Mouse (Mus musculus) hindbrain, embryonic 15.5 days (tissue): ENCODE data around the gene Birc5. TPM values are rescaled to one million over a fixed set of nuclear protein-coding genes. Genes with fewer than 3 reads are reported as not detected.
"Not testable (repeated sequence)": the region's sequence is repeated elsewhere in the genome, so short reads cannot be mapped to it uniquely, and the experiment has no call there.

ENCODE experiments used
- ATAC-seq: fragments of 200-750 bp; cut with Nextera tagmentation; 2 replicates; pipeline ENCODE4 v1.8.0; 2017; ENCODE audit warnings: low read depth, moderate number of reproducible peaks, moderate TSS enrichment; ENCODE audit not compliant: low FRiP score
- H3K27ac ChIP-seq: fragments of 300-500 bp; sonication (generic); replicated peaks from 2 replicates; pipeline ENCODE4 v1.5.1; 2015; ENCODE audit warnings: mild to moderate bottlenecking, inconsistent platforms
- H3K27me3 ChIP-seq: fragments of 300-500 bp; sonication (generic); 2 replicates; pipeline ENCODE4 v1.6.1; 2015; ENCODE audit warnings: control low read depth, inconsistent platforms
- H3K36me3 ChIP-seq: fragments of 300-500 bp; sonication (generic); 2 replicates; pipeline ENCODE4 v1.6.1; 2015; ENCODE audit warnings: control low read depth, inconsistent platforms
- H3K4me1 ChIP-seq: fragments of 300-500 bp; sonication (generic); replicated peaks from 2 replicates; pipeline ENCODE4 v1.6.1; 2015; ENCODE audit warnings: control low read depth, inconsistent platforms
- H3K4me2 ChIP-seq: fragments of 300-500 bp; sonication (generic); 2 replicates; pipeline ENCODE4 v1.6.1; 2015; ENCODE audit warnings: moderate library complexity, mild to moderate bottlenecking, inconsistent platforms
- H3K4me3 ChIP-seq: fragments of 300-500 bp; sonication (generic); 2 replicates; pipeline ENCODE4 v1.5.1; 2015; ENCODE audit warnings: mild to moderate bottlenecking, inconsistent platforms
- H3K9ac ChIP-seq: fragments of 300-500 bp; sonication (generic); 2 replicates; pipeline ENCODE4 v1.6.1; 2015; ENCODE audit warnings: inconsistent platforms
- H3K9me3 ChIP-seq: fragments of 300-500 bp; sonication (generic); 2 replicates; pipeline ENCODE4 v1.6.1; 2016; ENCODE audit warnings: control low read depth, inconsistent platforms
- WGBS: fragments of 180-500 bp; shearing (Covaris S2); methylation state at CpG from one replicate; pipeline ENCODE4 v1.1.7; 2015; 5-methylcytosine and 5-hydroxymethylcytosine counted together
- polyA plus RNA-seq: library from polyadenylated mRNA; unstranded; fragments of >200 nt; fragmentation: Nextera tagmentation; extraction: Ambion mirVana; gene quantifications from 2 replicates; pipeline ENCODE4 v1.2.1, GENCODE M21; 2015

Birc5 gene
- 41.6 and 47.4 TPM in 2 replicates for polyA plus RNA-seq

DNA sequence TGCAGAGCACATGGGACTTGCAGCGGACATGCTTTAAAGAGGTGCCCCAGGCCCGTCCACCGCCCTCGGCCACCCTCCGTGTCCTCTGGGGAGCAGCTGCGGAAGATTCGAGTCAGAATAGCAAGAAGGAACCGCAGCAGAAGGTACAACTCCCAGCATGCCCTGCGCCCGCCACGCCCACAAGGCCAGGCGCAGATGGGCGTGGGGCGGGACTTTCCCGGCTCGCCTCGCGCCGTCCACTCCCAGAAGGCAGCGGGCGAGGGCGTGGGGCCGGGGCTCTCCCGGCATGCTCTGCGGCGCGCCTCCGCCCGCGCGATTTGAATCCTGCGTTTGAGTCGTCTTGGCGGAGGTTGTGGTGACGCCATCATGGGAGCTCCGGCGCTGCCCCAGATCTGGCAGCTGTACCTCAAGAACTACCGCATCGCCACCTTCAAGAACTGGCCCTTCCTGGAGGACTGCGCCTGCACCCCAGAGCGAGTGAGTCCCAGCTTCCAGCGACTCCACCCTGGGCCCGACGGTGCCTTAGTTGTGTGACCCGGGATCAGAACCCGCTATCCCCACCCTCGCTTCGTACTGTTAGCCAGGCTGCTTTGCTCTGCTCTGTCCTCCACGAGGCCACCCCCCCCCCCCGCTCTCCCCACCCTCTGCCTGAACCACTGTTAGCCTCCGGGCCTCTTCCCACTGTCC is at the start of gene Birc5:
TSS of gene Birc5 (plus strand) at position 267 of the 687 bp plus-strand sequence.
- no peaks in the 10 kb centered on the region for H3K9me3 ChIP-seq
- peak; percentile 95 for ATAC-seq
- peak within 1 kb of the TSS; percentile 98 for H3K27ac ChIP-seq
- H3K4me1 ChIP-seq: peaks cover 18% of the 10 kb centered on the region
- WGBS: under 1% methylated on average over 51 of the region's 51 CpGs
- H3K4me2 ChIP-seq: peak within 1 kb of the TSS; percentile 79
- peak within 1 kb of the TSS; percentile 78 for H3K4me3 ChIP-seq
- H3K27me3 ChIP-seq: no peaks in the 10 kb centered on the region
- no peaks in the 10 kb centered on the region for H3K36me3 ChIP-seq
- H3K9ac ChIP-seq: peak within 1 kb of the TSS; percentile 87

GRCm38 (mm10) chr11:117800038-117800437 is 49.0 kb upstream of the Birc5 start:
- no peak overlapping the region for H3K4me2 ChIP-seq
- H3K27ac ChIP-seq: no peak overlapping the region
- H3K4me1 ChIP-seq: no peaks in the 10 kb centered on the region
- H3K36me3 ChIP-seq: no peaks in the 10 kb centered on the region
- H3K27me3 ChIP-seq: no peaks in the 10 kb centered on the region
- no peak overlapping the region for H3K4me3 ChIP-seq
- no peak for ATAC-seq
- 81% methylated on average over 7 of the region's 7 CpGs for WGBS
- no peak overlapping the region for H3K9ac ChIP-seq
- no peaks in the 10 kb centered on the region for H3K9me3 ChIP-seq

GRCm38 (mm10) chr11:117801650-117802049 is 47.4 kb upstream of the Birc5 start:
- no peak for ATAC-seq
- Histone ChIP-seq H3K36me3 (no peaks in the 10 kb centered on the region), H3K4me1 (no peaks in the 10 kb centered on the region), H3K27me3 (no peaks in the 10 kb centered on the region), H3K4me3 (no peak overlapping the region), H3K27ac (no peak overlapping the region), H3K4me2 (no peak overlapping the region), H3K9ac (no peak overlapping the region), H3K9me3 (no peaks in the 10 kb centered on the region)
- WGBS: 79% methylated on average over 7 of the region's 7 CpGs

DNA sequence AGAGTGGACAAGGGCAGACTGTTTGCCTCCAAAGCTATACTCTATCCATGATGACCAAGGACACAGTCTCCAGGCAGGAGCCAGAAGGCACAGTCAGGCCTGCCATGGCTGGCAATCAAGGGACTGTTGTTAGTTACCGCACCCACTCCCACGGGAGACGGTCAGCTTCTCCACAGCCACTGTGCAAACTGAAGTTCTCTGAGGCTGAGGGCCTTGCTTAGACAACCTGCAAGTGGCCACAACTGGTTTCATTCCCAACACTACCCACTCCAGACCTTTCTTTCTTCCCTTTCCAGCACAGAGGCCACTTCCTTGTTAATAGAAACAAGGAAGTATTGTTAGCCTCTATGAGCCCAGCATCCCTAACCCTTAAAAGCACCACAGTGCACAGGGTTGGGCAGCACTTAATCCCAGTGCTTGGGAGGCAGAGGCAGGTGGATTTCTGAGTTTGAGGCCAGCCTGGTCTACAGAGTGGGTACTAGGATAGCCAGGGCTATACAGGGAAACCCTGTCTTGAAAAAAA is 45.8 kb upstream of the Birc5 start:
- Histone ChIP-seq H3K27ac (no peak overlapping the region), H3K27me3 (0 out of 2 replicates have a peak, but pooled peaks cover under 1% of the 10 kb centered on the region), H3K9ac (no peak overlapping the region), H3K4me3 (no peak overlapping the region), H3K4me1 (no peaks in the 10 kb centered on the region), H3K9me3 (no peaks in the 10 kb centered on the region), H3K36me3 (no peaks in the 10 kb centered on the region), H3K4me2 (no peak overlapping the region)
- 95% methylated on average over 3 of the region's 3 CpGs for WGBS
- ATAC-seq: no peak

GRCm38 (mm10) chr11:117806781-117807180 is 42.3 kb upstream of the Birc5 start:
- no peak for ATAC-seq
- Histone ChIP-seq H3K4me2 (no peak overlapping the region), H3K9me3 (no peaks in the 10 kb centered on the region), H3K4me1 (peaks cover 23% of the 10 kb centered on the region), H3K27ac (no peak overlapping the region), H3K4me3 (no peak overlapping the region), H3K36me3 (no peaks in the 10 kb centered on the region), H3K9ac (no peak overlapping the region), H3K27me3 (peaks cover 21% of the 10 kb centered on the region)
- 96% methylated on average over 6 of the region's 6 CpGs for WGBS

DNA sequence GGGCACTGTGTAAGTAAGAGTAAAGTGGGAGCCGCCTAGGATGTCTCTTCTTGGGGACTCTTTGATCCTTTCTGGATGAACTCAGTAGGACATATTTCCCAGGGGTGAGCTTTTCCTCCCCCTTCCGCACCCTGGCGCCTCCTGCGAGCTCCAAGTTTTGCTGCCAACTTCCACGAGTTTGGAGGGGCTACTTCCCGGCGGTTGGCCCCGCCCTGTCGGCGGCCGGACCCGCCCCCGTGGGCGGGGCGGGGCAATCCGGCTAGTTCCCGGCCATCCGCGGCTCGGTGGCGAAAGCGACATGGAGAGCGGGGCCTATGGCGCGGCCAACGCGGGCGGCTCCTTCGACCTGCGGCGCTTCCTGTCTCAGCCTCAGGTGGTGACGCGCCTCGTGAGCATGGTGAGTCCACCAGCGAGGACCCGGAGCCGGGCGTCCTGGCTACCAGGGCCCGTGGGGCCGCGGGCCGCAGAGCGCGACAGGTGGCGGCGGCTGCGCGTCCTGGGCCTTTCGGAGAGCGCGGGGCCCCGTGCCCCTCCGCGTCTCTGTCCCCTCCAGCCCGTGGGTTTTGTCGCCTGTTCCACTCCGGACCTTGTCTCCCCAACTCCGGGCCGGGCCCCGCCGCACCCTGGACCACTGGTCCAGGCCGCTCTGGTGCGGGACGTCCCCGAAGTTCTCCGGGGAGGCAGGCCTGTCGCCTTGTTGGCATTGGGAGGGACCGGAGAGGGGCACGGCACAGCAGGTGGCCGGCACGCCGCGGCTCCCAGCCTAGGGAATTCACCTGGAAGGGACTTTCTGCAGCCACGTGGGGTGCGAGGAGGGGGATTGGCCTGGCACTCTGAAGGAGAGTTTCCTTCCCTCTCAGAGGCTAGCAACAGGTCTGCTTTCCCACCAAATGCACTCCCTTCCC is 39.4 kb upstream of the Birc5 start, which contains the start of the genes Gm20708 and Syngr2:
TSS of gene Gm20708 (plus strand) at position 262 of the 905 bp plus-strand sequence.
TSS of gene Syngr2 (plus strand) at position 262 of the 905 bp plus-strand sequence.
- peak within 1 kb of the TSS; percentile 93 for H3K4me2 ChIP-seq
- H3K27ac ChIP-seq: no peak within 1 kb of the TSS
- peaks cover 23% of the 10 kb centered on the region for H3K4me1 ChIP-seq
- H3K9me3 ChIP-seq: no peaks in the 10 kb centered on the region
- H3K9ac ChIP-seq: peak within 1 kb of the TSS; percentile 54
- peaks cover 21% of the 10 kb centered on the region for H3K27me3 ChIP-seq
- ATAC-seq: peak; percentile 75
- WGBS: under 1% methylated on average over 71 of the region's 75 CpGs
- H3K36me3 ChIP-seq: no peaks in the 10 kb centered on the region
- peak within 1 kb of the TSS; percentile 68 for H3K4me3 ChIP-seq

GRCm38 (mm10) chr11:117810401-117811046 is 38.5 kb upstream of the Birc5 start:
- H3K9ac ChIP-seq: peak overlapping the region; percentile 54
- H3K4me3 ChIP-seq: peak overlapping the region; percentile 68
- no peaks in the 10 kb centered on the region for H3K9me3 ChIP-seq
- under 1% methylated on average over 21 of the region's 21 CpGs for WGBS
- peaks cover 23% of the 10 kb centered on the region for H3K4me1 ChIP-seq
- no peaks in the 10 kb centered on the region for H3K36me3 ChIP-seq
- peak overlapping the region; percentile 93 for H3K4me2 ChIP-seq
- H3K27me3 ChIP-seq: peaks cover 21% of the 10 kb centered on the region
- no peak overlapping the region for H3K27ac ChIP-seq
- peak; percentile 76 for ATAC-seq

DNA sequence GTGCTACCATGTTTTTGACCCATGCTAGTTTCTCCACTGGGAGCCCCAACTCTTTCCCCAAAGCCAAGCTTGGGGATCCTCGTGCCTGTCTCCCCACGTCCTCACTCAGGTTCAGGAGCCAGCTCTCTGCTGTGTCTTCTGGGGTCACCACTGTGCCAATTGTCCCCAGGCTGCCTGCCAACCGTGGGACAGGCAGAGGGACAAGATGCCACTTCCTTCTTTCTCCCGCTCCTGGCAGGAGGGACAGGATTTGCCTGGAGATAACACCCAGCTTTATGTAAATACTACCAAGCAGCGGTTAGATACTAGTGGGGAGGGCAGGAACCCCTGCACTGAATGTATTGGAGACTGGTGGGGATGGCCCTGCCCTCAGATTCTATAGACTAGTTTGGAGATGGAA is 35.2 kb upstream of the Birc5 start:
- no peak overlapping the region for H3K4me2 ChIP-seq
- H3K27ac ChIP-seq: no peak overlapping the region
- H3K9ac ChIP-seq: no peak overlapping the region
- peaks cover 23% of the 10 kb centered on the region for H3K4me1 ChIP-seq
- 78% methylated on average over 5 of the region's 5 CpGs for WGBS
- no peaks in the 10 kb centered on the region for H3K36me3 ChIP-seq
- no peaks in the 10 kb centered on the region for H3K9me3 ChIP-seq
- H3K27me3 ChIP-seq: peaks cover 14% of the 10 kb centered on the region
- H3K4me3 ChIP-seq: no peak overlapping the region
- ATAC-seq: no peak

- Histone ChIP-seq H3K4me1 (peaks cover 15% of the 10 kb centered on the region), H3K9ac (no peak overlapping the region), H3K4me2 (no peak overlapping the region), H3K27ac (no peak overlapping the region), H3K27me3 (peaks cover 5% of the 10 kb centered on the region), H3K4me3 (no peak overlapping the region), H3K9me3 (no peaks in the 10 kb centered on the region), H3K36me3 (no peaks in the 10 kb centered on the region)
- 91% methylated on average over 6 of the region's 6 CpGs for WGBS
- ATAC-seq: no peak
Observed at GRCm38 (mm10) chr11:117814704-117815366, 34.2 kb upstream of the Birc5 start.

DNA sequence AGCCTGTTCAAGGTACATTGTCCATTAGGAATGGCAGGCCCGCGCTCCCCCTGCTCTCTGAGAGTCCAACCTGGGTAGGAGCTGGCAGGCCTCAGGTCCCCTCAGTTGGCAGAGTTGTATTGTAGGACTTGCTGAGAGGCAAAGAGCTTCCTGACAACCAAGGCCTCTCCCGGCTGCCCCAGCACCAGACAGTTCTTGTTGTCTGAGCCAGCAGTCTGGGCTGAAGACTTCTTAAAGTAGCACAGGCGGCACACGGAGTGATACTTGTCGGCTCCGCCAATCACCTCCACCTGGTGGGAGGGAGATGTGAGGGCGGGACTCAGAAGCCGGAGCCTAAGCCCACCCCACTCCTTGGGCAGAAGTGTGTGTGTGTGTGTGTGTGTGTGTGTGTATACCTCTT is 33.2 kb upstream of the Birc5 start:
- H3K4me1 ChIP-seq, H3K4me3 ChIP-seq, ATAC-seq, H3K36me3 ChIP-seq, H3K4me2 ChIP-seq, H3K27ac ChIP-seq, H3K9ac ChIP-seq, H3K27me3 ChIP-seq, H3K9me3 ChIP-seq: not testable (repeated sequence)
- WGBS: 88% methylated on average over 9 of the region's 9 CpGs

- no peaks in the 10 kb centered on the region for H3K27me3 ChIP-seq
- no peak overlapping the region for H3K9ac ChIP-seq
- H3K4me1 ChIP-seq: no peaks in the 10 kb centered on the region; the same call in 1 of the 2 replicates
- no peak for ATAC-seq
- no peak overlapping the region for H3K4me2 ChIP-seq
- no peak overlapping the region for H3K4me3 ChIP-seq
- H3K9me3 ChIP-seq: no peaks in the 10 kb centered on the region
- 88% methylated on average over 13 of the region's 13 CpGs for WGBS
- H3K36me3 ChIP-seq: no peaks in the 10 kb centered on the region
- H3K27ac ChIP-seq: no peak overlapping the region
Observed at GRCm38 (mm10) chr11:117816389-117816996, 32.6 kb upstream of the Birc5 start.
